Mouse (Mus musculus): ENCODE measurements around the gene Gjd3.
A peak's percentile ranks its signal among the peaks of the same experiment; 100 is the strongest.

Gene Gjd3

DNA sequence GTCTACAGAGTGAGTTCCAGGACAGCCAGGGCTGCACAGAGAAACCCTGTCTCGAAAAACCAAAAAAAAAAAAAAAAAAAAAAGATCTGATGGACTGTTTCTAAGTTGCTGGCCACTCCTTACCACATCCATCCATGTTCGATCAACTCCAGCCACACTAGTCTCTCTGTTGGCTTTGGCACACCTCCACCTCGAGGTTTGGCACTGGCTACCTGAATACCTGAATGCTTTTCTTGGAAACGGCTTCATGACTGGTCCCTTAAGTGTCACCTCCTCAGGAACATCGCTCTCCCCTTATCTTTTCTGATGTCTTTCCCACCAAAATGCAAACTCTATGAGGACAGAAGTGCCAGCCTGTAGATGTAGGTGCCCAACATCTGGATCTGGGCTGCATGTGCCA lies 3.5 kb downstream of the Gjd3 start:
- DNase-seq = no peak

DNA sequence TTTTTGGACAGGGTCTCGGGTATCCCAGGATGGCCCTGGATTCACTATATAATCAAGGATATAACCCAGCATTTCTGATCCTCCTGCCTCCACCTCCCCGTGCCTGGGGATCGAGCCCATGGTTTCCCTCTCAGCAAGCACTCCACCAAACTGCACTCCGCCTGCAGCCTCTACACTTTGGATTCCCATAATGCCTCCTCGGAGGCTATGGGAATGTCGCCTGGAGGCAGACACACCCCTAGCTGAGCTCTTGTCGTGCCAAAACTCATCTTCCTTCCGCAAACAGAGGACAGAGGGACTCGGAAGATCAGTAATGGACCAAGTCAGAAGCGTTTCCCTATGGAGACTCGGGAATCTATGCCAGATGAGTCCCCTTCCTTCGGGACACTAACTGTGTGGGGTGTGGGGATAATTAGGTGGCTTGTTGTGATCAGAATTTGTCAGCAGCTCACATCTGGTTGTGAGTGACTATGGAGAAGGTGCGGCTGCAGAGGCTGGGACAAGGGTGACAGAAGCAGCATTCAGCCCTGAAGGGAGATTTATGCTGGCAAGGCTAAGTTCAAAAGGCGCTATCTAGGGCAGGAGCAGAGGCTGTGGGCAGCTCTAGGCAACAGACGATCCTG lies 4.2 kb downstream of the Gjd3 start:
- no peak for DNase-seq

DNA sequence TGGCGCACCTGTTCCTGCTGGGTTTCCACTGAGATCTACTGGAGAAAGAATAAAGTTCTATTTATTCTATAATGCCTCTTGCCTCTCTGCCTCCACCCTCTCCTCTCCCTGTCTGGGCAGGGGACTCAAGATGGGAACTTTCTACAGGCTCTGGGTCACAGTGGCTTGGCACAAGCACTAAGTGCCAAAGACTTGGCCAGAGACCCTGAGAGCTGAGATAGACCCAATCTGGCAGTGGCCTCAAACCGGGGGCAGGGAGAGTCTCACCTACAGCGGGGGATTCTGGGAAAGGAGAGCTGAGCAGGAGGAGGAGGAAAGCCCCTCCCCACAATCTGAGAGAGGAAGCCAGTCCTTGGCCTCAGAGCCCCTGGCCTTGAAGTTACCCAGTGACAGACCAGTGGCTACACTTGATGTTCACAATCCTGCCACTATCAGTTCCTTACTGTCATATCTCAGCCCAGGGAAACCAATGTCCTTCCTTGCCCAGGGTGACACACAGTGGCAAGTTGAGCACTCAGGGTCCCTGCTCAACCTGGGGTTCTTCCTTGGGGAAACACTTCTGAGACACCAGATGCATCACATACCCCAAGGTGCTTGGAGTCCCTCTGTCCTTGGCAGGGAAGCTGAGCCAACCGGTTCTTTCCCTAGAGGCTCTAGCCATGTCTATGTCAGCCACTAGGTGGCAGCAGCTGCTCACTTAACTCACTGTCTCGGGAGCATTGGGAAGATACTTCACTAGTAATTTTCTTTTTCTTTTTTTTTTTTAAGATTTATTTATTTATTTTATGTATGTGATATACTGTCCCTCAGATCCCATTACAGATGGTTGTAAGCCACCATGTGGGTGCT lies 7.7 kb downstream of the Gjd3 start:
- DNase-seq = peak; percentile 82

DNA sequence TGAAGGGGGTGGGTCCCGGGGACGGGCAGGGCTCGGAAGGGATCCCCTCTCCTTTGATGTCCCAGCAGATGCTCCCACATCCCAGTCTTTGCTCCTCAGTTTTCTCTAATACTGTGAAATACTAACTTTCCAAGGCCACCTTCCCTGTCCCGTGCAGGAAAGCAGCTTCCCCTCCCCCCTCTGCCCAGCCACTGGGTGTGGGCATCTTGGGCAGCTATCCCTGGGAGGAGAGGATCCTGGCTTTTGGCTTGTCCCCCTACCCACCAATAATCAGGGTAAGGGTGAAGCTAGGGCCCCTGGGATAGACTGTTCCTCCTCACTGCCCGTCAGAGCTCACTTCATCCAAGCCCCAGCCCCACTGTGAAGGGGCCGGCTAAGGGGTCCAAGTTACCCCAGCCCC lies 8.6 kb downstream of the Gjd3 start:
- no peak for DNase-seq

DNA sequence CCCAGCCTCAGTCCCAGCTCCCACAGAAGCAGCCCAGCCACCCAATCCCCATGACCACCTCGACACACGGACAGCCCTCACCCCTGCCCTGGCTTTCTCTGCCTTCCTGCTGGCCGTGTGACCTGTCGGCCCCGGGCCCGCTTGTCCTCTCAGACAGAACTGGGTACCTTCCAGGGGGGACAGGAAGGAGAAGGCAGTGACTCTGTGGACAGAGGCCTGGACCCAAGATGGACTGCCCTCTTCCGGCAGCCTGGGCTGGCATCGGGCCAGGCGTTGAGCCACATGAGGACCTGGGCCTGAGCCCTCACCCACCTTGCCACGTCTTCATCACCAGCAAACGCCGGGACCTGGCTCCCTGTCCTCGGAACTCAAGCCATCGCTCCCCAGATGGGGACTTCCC lies 9.2 kb downstream of the Gjd3 start:
- DNase-seq = no peak

DNA sequence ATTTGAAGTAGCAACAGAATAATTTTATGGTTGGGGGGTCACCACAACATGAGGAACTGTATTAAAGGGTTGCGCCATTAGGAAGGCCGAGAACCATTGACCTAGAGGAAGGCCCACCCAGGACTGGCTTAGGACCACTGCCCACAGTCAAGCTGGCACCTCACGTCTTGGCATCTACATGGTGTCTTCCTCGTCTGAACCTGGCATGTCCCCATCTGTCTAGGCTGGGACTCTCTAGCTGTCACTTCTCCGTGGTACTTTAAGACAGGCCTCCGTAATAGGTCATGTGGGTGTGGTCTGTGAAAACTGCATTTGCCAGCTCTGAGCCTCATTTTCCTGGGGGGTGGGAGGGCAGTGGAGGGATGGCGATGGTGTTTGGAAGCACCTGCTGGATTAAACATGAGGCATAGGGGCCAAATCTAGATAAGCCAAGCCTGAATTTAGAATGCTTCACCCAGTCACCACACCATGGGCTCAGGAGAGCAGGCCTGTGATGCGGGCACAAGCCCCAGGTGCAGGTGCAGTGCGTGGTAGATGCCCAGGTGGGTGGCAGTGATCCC lies 9.9 kb downstream of the Gjd3 start:
- DNase-seq = no peak

DNA sequence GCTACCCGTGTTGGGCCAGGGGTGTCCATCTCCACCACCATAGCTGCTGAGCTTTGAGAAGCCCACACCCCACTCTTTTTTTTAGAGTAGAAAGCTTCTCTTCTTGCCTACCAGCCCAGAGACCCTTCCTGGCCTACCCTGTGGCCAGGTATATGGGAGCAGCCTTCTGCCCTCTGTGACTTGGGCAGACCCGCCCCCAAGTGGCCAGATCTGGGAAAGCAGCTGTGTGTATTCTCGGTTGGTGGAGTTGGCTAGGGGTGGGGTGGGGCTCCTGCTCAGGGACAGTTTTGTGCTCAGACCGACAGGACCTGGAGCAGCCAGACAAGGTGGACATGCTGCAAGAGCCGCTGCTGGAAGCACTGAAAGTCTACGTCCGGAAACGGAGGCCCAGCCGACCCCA lies 10.6 kb downstream of the Gjd3 start:
- peak; percentile 76 for DNase-seq

DNA sequence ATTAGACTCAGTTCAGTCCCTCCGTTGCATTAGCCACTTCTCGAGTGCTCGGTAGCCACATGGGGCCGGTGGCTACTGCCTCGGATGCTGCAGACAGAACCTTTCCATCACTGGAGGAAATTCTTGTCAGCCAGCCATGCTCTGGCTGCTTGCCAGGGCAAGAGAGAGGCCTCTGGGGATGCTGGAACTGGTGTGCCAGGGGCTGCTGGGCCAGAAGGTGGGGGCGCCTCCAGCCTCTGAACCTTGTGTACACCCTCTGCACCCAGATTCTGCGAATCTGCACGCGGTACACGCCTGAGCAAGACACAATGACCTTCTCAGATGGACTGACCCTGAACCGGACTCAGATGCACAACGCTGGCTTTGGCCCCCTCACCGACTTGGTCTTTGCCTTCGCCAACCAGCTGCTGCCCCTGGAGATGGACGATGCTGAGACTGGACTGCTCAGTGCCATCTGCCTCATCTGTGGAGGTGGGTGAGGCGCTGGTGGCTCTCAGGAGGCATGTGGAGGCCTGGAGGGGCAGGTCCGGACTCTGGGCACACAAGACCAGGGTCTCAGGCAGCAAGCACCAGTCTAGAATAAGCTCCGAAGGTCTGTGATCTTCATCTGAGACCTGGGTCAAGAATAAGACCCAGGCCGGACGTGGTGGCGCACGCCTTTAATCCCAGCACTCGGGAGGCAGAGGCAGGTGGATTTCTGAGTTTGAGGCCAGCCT lies 11.3 kb downstream of the Gjd3 start:
- no peak for DNase-seq

DNA sequence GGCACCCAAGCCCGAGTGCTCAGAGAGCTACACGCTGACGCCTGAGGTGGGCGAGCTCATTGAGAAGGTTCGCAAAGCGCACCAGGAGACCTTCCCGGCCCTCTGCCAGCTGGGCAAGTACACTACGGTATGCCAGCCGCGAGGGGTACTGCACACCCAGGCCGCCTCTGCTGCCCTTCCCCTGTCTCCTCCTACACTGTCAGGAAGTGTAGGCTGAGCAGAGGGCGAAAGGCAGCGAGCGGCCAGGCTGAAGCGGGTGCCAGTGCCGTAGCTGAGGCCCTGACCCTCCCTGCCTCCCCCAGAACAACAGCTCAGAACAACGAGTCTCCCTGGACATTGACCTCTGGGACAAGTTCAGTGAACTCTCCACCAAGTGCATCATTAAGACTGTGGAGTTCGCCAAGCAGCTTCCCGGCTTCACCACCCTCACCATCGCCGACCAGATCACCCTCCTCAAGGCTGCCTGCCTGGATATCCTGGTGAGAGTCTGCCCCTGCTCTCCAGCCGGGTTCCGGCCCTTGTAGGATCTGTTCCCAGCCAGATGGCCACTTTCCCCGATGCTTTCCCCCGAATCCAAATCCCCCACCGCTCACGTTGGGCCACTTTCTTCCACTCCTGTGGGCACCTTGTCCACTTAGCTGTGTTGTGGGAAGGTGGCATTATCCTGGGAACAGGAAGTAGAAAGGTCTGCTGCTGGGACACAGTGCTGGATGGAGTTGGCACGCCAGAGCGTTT lies 12.5 kb downstream of the Gjd3 start:
- no peak for DNase-seq

DNA sequence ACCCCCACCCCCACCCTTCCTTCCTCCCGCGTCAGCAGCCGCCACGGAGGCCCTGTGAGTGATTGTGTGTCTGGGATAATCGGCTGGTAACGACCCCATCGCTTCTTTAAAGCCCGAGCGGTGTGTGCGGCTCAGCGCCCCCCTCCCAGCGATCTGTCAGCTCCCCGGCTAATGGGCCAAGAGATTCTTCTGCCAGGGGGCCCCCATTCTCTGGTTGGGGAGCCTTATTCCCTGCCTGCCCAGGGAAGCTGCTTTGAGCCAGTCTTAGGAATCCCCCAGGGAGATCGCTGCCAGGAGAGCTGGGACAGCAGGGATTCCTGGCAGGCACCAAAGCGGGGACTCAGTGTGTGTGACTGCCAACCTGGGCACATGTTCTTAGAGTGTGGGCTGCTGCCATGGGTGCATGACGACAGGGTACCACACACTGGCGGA lies 13.3 kb downstream of the Gjd3 start:
- DNase-seq = peak; percentile 83

DNA sequence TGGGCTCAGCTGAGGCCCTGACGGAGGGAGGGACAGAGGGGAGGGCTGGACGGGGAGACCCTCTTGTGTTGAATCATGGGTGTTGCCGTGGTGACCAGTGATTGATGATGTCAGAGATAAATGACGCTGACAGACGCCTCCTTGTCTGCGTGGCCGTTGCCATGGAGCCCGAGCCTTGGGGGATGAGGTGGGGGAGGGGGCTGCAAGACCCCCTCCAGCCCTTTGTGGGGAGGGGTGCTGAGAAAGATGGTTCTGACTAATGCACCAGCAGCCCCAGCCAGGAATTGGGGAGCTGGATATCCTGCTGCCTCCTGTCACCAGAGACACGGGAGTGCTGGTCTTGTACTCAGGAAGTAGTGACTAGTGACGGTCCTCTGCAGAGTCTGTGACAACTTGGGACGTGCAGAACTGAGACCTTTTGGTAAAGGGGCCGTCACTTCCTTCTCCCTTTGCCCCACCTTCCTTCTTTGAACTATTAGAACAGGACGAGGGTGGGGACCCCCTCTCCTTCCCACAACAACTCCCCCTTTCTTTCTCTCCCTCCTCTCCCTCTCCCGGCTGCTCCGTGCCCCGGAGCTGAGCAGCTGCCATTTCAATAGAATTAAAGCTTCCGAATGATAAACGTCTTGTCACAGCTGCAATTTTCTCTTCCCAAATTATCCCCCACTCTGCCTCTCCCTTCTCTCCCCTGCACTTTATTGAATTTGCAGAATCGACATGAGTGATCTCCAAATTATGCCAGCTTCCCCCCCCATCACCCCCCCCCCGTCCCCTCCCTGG lies 13.9 kb downstream of the Gjd3 start:
- no peak for DNase-seq

DNA sequence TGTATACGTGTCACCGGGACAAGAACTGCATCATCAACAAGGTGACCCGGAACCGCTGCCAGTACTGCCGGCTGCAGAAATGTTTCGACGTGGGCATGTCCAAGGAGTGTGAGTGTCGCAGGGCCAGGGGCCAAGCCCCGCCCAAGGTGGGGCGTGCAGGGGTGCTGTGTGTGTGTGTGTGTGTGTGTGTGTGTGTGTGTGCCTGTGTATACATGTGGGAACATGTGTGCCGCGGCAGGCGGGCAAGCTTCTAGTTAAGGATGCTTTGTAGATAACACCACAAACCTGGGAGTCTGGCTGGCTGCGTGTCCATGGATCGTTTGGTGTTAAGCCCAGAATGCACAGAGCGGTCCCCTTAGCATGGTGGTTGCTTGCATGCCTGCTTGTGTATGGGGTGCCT lies 14.7 kb downstream of the Gjd3 start:
- DNase-seq = no peak

DNA sequence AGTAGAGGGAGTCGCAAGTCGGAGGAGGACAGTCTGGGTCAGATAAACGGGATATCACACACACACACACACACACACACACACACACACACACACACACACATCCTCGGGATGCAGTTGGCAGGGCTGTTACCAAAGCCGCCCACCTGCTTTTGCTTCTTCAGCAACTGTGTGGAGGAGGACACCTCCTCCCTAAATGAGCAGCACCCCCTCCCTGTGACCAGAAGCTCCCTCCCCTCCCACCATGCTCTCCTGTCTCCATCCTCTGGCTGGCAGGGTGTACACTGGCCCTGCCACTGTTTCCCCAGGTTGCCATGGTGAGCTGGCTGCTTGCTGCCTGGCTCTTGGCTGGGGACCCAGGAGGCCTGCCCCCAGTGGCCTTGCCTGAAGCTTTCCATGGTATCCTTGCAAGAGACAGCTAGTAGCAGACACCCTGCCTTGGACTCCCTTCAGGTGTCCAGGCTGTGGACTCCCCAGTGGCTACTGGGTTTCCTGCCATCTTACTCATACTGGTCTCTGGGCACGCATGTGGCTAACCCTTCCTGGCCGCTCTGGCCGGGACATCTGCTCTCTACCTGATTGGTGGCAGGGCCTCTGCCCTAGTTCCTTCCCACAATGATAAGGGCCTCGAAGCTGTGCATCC lies 16.2 kb downstream of the Gjd3 start:
- peak; percentile 74 for DNase-seq

DNA sequence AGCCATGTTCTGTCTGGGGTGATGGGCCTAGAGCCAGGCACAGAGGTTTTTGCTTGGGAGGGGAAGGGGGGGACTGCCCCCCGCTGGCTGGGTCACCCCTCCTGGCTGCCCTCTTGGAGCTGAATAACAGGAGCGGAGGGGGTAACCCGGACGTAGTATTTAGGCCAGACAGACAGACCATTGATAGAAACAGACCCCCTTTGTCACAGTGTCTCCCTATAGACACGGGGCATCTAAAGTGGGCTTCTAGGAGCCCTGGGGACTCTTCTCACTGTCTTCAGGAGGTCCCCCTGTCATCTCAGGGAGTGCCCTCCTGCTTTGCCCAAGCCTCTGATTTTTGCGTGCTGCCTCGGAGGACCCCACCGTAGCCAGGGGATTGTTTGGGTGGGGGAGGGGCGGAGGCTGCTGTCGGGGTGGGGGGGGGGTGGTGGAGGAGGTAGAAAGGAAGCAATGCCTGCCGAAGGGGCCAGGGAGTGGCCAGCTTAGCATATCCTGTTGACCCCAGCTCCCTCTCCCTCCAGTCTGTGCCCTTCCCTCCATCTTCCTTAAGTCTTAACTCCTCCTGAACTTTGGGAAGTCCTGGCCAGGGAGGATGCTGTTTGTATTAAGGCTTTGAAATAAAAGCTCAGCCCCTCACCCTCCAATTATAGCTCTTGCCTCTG lies 17.3 kb downstream of the Gjd3 start:
- no peak for DNase-seq

DNA sequence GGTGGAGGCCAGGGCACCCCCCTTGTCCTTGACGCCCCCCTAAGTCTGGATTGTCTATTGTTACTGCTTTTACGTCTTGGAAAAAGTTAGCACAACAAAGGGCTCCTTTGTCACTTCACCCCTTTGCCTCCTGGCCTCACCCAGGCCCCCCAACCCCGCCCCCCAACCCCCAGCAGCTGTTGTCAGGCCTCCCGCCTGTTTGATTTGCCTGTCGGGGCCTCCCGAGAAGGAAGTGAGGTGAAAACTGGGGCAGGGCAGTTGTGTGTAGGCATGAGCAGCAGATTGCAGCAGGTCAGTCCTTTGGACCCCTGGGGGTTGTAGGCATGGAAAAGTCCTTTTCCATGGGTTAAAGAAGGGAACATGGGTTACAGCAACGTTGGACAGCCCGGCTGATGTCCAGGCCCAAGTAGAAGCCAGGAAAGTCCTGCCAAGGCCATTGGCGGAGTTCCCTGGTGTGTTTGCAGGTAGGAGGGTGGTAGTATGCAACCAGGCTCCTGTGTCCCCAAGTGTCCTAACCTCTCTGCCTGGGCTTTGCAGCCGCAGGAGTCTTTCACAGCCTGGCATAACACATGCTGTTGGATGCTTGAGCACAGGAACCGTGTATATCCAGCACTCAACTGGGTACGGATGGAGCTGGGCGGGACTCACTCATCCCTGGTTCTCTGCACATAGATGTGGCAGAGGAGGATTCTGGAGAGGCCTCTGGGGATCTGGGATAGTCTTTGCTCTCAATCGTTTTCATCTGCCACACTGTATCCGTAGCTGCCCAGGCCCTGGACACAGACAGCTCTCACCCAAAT lies 18.0 kb downstream of the Gjd3 start:
- DNase-seq = no peak

DNA sequence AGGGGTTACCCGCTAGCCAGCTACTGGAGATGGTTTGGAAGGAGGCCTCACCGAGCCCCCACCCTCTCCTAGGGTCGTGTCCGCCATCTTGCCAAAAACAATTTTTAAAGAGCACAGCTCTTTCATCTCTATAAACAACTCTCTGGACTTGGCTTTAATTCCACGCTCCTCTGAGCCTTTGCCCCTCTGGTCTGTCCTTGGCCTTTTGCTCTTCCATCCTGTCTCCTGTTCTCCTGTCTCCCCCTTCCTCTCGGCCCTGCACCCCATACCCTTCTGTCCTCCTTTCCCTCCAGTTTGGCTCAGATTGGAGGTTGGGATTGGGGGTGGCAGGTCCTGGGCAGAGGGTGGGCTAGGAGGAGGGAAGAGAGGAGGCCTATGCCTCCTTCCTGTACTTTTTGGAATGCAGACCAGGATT lies 18.6 kb downstream of the Gjd3 start:
- no peak for DNase-seq

DNA sequence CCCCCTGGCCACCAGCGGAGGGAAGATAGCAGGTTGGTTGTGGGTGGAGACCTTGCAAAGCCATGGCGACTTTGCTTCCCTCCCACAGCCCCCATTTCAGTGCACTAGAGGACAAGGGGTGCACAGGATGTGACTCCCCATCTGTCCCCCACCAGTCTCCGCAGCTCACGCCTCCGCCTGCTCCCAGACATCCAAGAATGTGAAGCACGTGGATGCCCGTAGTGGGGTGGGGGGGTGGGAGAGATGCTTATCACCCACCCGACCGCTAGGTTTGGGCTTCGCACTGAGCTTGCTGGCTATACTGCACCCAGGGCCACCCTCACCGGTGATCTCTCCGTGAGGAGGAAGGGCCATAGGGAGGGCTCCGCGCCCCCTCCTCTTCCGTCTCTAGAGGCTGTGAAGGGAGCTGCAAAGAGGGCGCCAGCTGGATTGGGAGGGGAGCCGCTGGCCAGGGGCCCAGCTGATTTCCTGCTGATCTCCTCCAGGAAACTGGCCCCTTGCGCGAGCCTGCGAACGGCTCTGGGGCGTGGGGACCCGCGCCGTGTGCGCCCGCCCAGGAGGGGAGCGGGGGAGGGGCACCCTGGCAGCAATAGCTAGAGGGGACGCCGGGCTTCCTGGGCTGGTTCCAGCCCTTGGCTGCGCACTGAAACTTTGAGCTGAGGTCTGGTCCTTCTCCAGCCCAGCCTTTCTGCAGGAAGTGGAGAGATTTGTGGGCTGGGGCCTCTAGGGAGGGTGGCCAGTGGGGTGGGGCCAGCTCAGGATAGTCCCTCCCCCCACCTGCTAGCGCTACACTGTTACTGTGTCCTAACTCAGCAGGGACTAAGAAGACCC lies 19.4 kb downstream of the Gjd3 start:
- DNase-seq = peak; percentile 59

DNA sequence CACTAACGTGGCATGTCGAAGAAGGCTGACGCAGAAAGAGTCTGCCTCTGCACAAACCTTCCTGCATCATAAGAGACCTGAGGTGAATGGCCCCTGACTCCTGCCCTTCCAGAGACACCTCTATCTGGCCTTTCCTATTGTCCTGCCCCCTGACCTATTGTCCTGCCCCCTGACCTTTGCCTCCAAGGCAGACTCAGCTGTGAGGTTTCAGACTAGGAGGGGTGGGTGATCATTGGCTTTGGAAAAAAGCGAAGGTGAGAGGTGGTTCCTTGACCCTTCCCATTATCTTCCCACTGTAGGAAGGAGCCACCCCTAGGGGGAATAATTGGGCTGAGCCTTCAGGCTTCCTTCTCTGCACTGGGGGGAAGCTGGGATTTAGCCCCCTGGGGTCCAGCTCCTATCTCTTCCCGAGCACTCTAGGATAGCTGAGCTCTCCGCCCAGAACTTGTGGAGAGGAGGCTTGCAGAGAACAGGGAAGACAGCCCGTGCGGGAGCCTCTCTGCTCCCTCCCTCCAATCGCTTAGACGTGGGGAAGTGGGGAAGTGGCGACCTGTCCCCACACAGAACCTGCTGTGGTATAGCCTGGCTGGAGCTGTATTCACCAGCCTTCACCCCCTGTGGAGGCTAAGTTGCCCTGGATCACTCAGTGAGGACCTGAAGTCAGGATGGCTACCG lies 20.3 kb downstream of the Gjd3 start:
- DNase-seq = no peak

DNA sequence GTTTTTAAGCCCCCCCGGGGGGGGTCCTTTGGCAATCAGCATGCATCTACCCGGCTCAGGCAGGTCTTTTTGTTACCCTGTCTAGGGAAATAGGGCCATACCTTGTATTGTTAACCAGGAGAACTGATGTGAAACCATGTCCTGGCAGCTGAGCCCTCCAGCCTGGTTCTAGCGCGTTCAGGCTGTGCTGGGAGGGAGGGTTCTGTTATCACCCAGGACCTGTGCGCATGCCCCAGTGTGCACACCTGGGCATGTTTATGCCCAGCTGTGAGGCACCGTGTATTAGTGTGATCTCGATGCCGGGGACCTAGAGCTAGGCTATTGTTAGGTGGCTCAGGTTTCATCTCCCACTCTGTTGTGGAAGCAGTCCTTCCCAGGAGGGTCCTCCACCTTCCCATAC lies 21.1 kb downstream of the Gjd3 start:
- no peak for DNase-seq

Measured in right cerebral cortex, postnatal 25 days (tissue).